In genomic region chr8:119531973-119532372, GRCm38 (mm10) we compare ENCODE assay signal across 20 mouse cellular contexts. TPM values are rescaled to one million over a fixed set of nuclear protein-coding genes. Genes with fewer than 3 reads are reported as not detected.
DNase-seq lines count a peak whose midpoint lies in the region; ATAC-seq lines count a peak whose summit lies in the region.
"Had no signal": no experiment of that assay in that cellular context is flagged by ENCODE, and none has a peak within 500 bp of the region (broad histone marks: within the 10 kb centered on the region; RNA-seq: fewer than 3 reads in every experiment).

No protein-coding gene starts in this region.

- H3K27me3 ChIP-seq in heart, embryonic 13.5 days (replicated peaks) = no peaks in the 10 kb centered on the region
- no peaks in the 10 kb centered on the region for H3K27me3 ChIP-seq in midbrain, embryonic 16.5 days (ENCODE audit: control insufficient read depth, insufficient read depth, low read depth, low read length)
- H3K27me3 ChIP-seq: limb, embryonic 12.5 days; midbrain, embryonic 15.5 days; neural tube, embryonic 13.5 days had no signal

- H3K4me3 ChIP-seq in heart, embryonic 13.5 days = no peak overlapping the region
- no peak overlapping the region for H3K4me3 ChIP-seq in midbrain, embryonic 16.5 days (ENCODE audit: low read depth, low read length)
- H3K4me3 ChIP-seq: limb, embryonic 12.5 days; midbrain, embryonic 15.5 days; neural tube, embryonic 13.5 days had no signal

- peaks cover 18% of the 10 kb centered on the region; the same call in 1 of the 2 replicates for H3K4me1 ChIP-seq in heart, embryonic 13.5 days
- no peaks in the 10 kb centered on the region for H3K4me1 ChIP-seq in midbrain, embryonic 16.5 days (ENCODE audit: control insufficient read depth, insufficient read depth, low read length)
- H3K4me1 ChIP-seq: limb, embryonic 12.5 days; midbrain, embryonic 15.5 days; neural tube, embryonic 13.5 days had no signal

- H3K4me2 ChIP-seq in heart, embryonic 13.5 days = no peak overlapping the region
- no peak overlapping the region for H3K4me2 ChIP-seq in midbrain, embryonic 16.5 days (ENCODE audit: low read length)
- H3K4me2 ChIP-seq: limb, embryonic 12.5 days; midbrain, embryonic 15.5 days; neural tube, embryonic 13.5 days had no signal

- H3K27ac ChIP-seq in heart, embryonic 13.5 days (replicated peaks) = peak overlapping the region; percentile 65
- H3K27ac ChIP-seq in midbrain, embryonic 16.5 days (ENCODE audit: low read length) = no peak overlapping the region
- H3K27ac ChIP-seq: limb, embryonic 12.5 days; midbrain, embryonic 15.5 days; neural tube, embryonic 13.5 days had no signal

- peaks cover 99% of the 10 kb centered on the region for H3K36me3 ChIP-seq in heart, embryonic 13.5 days
- H3K36me3 ChIP-seq in midbrain, embryonic 16.5 days (ENCODE audit: control insufficient read depth, insufficient read depth, low read length) = peaks cover 45% of the 10 kb centered on the region

- H3K9me3 ChIP-seq in heart, embryonic 13.5 days = no peaks in the 10 kb centered on the region
- H3K9me3 ChIP-seq in midbrain, embryonic 16.5 days (replicated peaks; ENCODE audit: control insufficient read depth, low read length, poor library complexity, severe bottlenecking) = no peaks in the 10 kb centered on the region
- H3K9me3 ChIP-seq: limb, embryonic 12.5 days; midbrain, embryonic 15.5 days; neural tube, embryonic 13.5 days had no signal

- ATAC-seq in heart, embryonic 13.5 days (ENCODE audit: extremely low read depth, insufficient number of reproducible peaks, low FRiP score, low TSS enrichment) = no peak
- no peak for ATAC-seq in megakaryocyte, adult 5-6 weeks (ENCODE audit: poor library complexity, severe bottlenecking)
- no peak for ATAC-seq in midbrain, embryonic 16.5 days
- ATAC-seq: forebrain, embryonic 16.5 days; midbrain, embryonic 15.5 days had no signal

- H3K9ac ChIP-seq in heart, embryonic 13.5 days = no peak overlapping the region
- no peak overlapping the region for H3K9ac ChIP-seq in midbrain, embryonic 16.5 days (ENCODE audit: low read depth, low read length)
- H3K9ac ChIP-seq: limb, embryonic 12.5 days; midbrain, embryonic 15.5 days; neural tube, embryonic 13.5 days had no signal

- WGBS in heart, embryonic 13.5 days = 42% methylated on average over 9 of the region's 9 CpGs
- WGBS in midbrain, embryonic 16.5 days = 91% methylated on average over 9 of the region's 9 CpGs

- intact Hi-C loops in left cerebral cortex, postnatal 25 days (cut with DNase I) = no loop called here

- DNase-seq in heart, adult 8-10 months (ENCODE audit: low spot score) = no peak
- DNase-seq in frontal cortex, adult 2 months (ENCODE audit: extremely low spot score in 1 of 2, low spot score in 1 of 2) = peak; percentile 66 to 85
- peak; percentile 85 for DNase-seq in layer of hippocampus, adult 9-11 months
- DNase-seq in left cerebral cortex, postnatal 25 days (ENCODE audit: low spot score in 2 of 2) = peak; percentile 67 to 94
- DNase-seq in kidney, postnatal 25 days = no peak
- DNase-seq: adrenal gland, postnatal 10 days; kidney, adult 8-10 months; lung, postnatal 36 days; retina, postnatal 1 day; thymus, postnatal 25 days had no signal

RNA-seq across cellular contexts. Expression of gene Mbtps1, which starts 26.6 kb away (rescaled TPM):
- 69.7 and 72.2 TPM in 2 replicates for polyA plus RNA-seq in heart, embryonic 13.5 days (2015; fragmentation: Nextera tagmentation; extraction: Ambion mirVana)
- total RNA-seq in heart, adult 8-10 months (2022) = 10 to 100 TPM; 31.1 to 34.9 (median 33.1) TPM
- 65.4 and 70.7 TPM in 2 replicates for polyA plus RNA-seq in frontal cortex, adult 2 months (2012; rRNA removed)
- 10 to 100 TPM; 62.3 to 68.5 TPM for total RNA-seq in left cerebral cortex, postnatal 25 days (2021)
- total RNA-seq in megakaryocyte, adult 5-6 weeks (2015) = 27.4 and 32.8 TPM in 2 replicates
- total RNA-seq in megakaryocyte, adult 5-6 weeks (2017) = 28.5 and 33.7 TPM in 2 replicates
- 51.4 and 61.3 TPM in 2 replicates for polyA plus RNA-seq in midbrain, embryonic 16.5 days (2015; fragmentation: Nextera tagmentation; extraction: Ambion mirVana)

RNA-seq across cellular contexts. Expression of gene Slc38a8, which starts 30.5 kb away (rescaled TPM):
- not detected in 2 replicates for polyA plus RNA-seq in heart, embryonic 13.5 days (2015; fragmentation: Nextera tagmentation; extraction: Ambion mirVana)
- total RNA-seq in heart, adult 8-10 months (2022) = not detected
- 0.72 and 0.88 TPM in 2 replicates for polyA plus RNA-seq in frontal cortex, adult 2 months (2012; rRNA removed)
- under 1 TPM; 0.34 to 0.69 TPM for total RNA-seq in left cerebral cortex, postnatal 25 days (2021)
- total RNA-seq in megakaryocyte, adult 5-6 weeks (2015) = not detected in 2 replicates
- total RNA-seq in megakaryocyte, adult 5-6 weeks (2017) = not detected in 2 replicates
- 0.12 TPM in 1 of 2 replicates, not detected in the other for polyA plus RNA-seq in midbrain, embryonic 16.5 days (2015; fragmentation: Nextera tagmentation; extraction: Ambion mirVana)
- total RNA-seq: adrenal gland, postnatal 10 days had no signal
- polyA plus RNA-seq: forebrain, embryonic 16.5 days; heart, embryonic 14.5 days; liver, embryonic 16.5 days; midbrain, embryonic 15.5 days; neural tube, embryonic 13.5 days; stomach, embryonic 14.5 days had no signal

RNA-seq across cellular contexts. Expression of gene Hsdl1, which starts 43.0 kb away (rescaled TPM):
- polyA plus RNA-seq in heart, embryonic 13.5 days (2015; fragmentation: Nextera tagmentation; extraction: Ambion mirVana) = 31.3 and 32.4 TPM in 2 replicates
- total RNA-seq in heart, adult 8-10 months (2022) = 10 to 100 TPM; 18.4 to 22.3 (median 19.8) TPM
- 36.3 and 38.5 TPM in 2 replicates for polyA plus RNA-seq in frontal cortex, adult 2 months (2012; rRNA removed)
- total RNA-seq in left cerebral cortex, postnatal 25 days (2021) = 10 to 100 TPM; 44.8 to 47.1 TPM
- total RNA-seq in megakaryocyte, adult 5-6 weeks (2015) = 9.1 and 11.5 TPM in 2 replicates
- total RNA-seq in megakaryocyte, adult 5-6 weeks (2017) = 32.3 and 40.9 TPM in 2 replicates
- polyA plus RNA-seq in midbrain, embryonic 16.5 days (2015; fragmentation: Nextera tagmentation; extraction: Ambion mirVana) = 197 and 206 TPM in 2 replicates

RNA-seq across cellular contexts. Expression of gene Dnaaf1, which starts 43.1 kb away (rescaled TPM):
- 0.17 and 0.24 TPM in 2 replicates for polyA plus RNA-seq in heart, embryonic 13.5 days (2015; fragmentation: Nextera tagmentation; extraction: Ambion mirVana)
- not detected for total RNA-seq in heart, adult 8-10 months (2022)
- 0.15 and 0.18 TPM in 2 replicates for polyA plus RNA-seq in frontal cortex, adult 2 months (2012; rRNA removed)
- total RNA-seq in left cerebral cortex, postnatal 25 days (2021) = under 1 TPM; 0.21 to 0.25 TPM
- not detected in 2 replicates for total RNA-seq in megakaryocyte, adult 5-6 weeks (2015)
- total RNA-seq in megakaryocyte, adult 5-6 weeks (2017) = 0.33 TPM in 1 of 2 replicates, not detected in the other
- polyA plus RNA-seq in midbrain, embryonic 16.5 days (2015; fragmentation: Nextera tagmentation; extraction: Ambion mirVana) = 0.75 and 0.83 TPM in 2 replicates
- total RNA-seq: adrenal gland, postnatal 10 days had no signal
- polyA plus RNA-seq: limb, embryonic 12.5 days had no signal

Comparison
In these comparisons a context has a peak if more than half of its experiments do, and no peak if none do; other contexts are left out.
1. DNase-seq: peak in frontal cortex, adult 2 months (2 of 2), layer of hippocampus, adult 9-11 months (single experiment) and left cerebral cortex, postnatal 25 days (2 of 2); none in heart, adult 8-10 months (single experiment) and kidney, postnatal 25 days (0 of 2).